Mouse (Mus musculus): Measurements from ENCODE around the gene Nek7.

The Nek7 gene

GRCm38 (mm10) chr1:138510566-138510965 is 109.4 kb downstream of the Nek7 start:
- DNase-seq (ENCODE audit: low spot score), result peak; percentile 63

GRCm38 (mm10) chr1:138507446-138508043 is 112.4 kb downstream of the Nek7 start:
- peak; percentile 21 for DNase-seq (ENCODE audit: low spot score)

GRCm38 (mm10) chr1:138507014-138507413 is 112.9 kb downstream of the Nek7 start:
- peak; percentile 68 for DNase-seq (ENCODE audit: low spot score)

- DNase-seq (ENCODE audit: low spot score), result no peak
Observed at GRCm38 (mm10) chr1:138504228-138504627, 115.7 kb downstream of the Nek7 start.

GRCm38 (mm10) chr1:138500691-138501090 is 119.2 kb downstream of the Nek7 start:
- no peak for DNase-seq (ENCODE audit: low spot score)

- no peak for DNase-seq (ENCODE audit: low spot score)
Observed at GRCm38 (mm10) chr1:138500155-138500554, 119.8 kb downstream of the Nek7 start.

- DNase-seq (ENCODE audit: low spot score), result no peak
Observed at GRCm38 (mm10) chr1:138499461-138499860, 120.5 kb downstream of the Nek7 start.

GRCm38 (mm10) chr1:138491382-138492097 is 128.4 kb downstream of the Nek7 start:
- DNase-seq (ENCODE audit: low spot score), result no peak

- no peak for DNase-seq (ENCODE audit: low spot score)
Observed at GRCm38 (mm10) chr1:138487569-138487968, 132.4 kb downstream of the Nek7 start.

- DNase-seq (ENCODE audit: low spot score), result no peak
Observed at GRCm38 (mm10) chr1:138480694-138481093, 139.2 kb downstream of the Nek7 start.

- no peak for DNase-seq (ENCODE audit: low spot score)
Observed at GRCm38 (mm10) chr1:138465352-138465751, 154.6 kb downstream of the Nek7 start.

GRCm38 (mm10) chr1:138461425-138461824 is 158.5 kb downstream of the Nek7 start:
- DNase-seq (ENCODE audit: low spot score), result no peak

GRCm38 (mm10) chr1:138449476-138449851 is 170.5 kb downstream of the Nek7 start:
- no peak for DNase-seq (ENCODE audit: low spot score)

GRCm38 (mm10) chr1:138448635-138449475 is 171.1 kb downstream of the Nek7 start:
- DNase-seq (ENCODE audit: low spot score), result no peak

GRCm38 (mm10) chr1:138446846-138447245 is 173.1 kb downstream of the Nek7 start:
- DNase-seq (ENCODE audit: low spot score), result peak; percentile 64

All from MN1 (cell line).